Mouse (Mus musculus): ENCODE measurements at regions not wholly inside any gene's neighbourhood (a gene's known extent, or its start where the extent isn't known, plus 50 kb on each side); places are given as distances from the start of the nearest gene placed in this dataset.
"Not testable (repeated sequence)": the region's sequence is repeated elsewhere in the genome, so short reads cannot be mapped to it uniquely, and the experiment has no call there.

DNA sequence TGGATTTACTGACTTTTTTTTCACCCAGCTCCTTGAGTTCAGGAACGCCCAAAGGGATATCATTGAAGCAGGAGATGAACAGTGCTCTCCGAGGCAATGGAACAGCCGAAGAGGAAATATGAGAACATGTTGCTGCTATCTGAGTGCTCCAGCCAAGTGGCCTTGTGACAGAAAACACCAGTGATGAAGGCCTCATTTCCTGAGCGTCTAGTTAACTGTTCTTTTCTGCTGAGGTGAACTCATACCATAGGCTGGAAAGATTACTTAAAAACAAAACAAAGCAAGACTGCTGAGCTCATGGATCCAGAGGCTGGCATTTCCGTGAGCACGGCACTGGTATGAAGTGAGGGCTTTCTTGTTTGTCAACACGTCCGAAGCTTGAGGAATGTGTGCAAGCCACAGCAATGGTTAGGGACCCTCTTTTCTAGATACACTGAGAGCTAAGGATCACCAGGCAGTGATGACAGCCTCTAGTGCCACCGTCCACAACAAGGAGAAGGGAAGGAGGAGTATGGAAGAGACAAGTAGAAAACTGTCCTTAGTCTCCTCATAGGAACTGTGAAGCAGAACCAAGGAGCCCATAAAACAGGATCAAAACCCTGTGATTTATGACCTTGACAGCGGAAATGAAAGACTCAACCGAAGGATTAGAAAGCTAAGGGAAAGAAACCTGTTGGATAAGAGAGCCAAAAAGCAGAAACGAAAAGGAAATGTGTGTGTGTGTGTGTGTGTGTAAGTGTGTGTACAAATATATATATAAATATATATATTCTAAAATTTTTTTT lies 200.4 kb downstream of the Fam43a start:
- peak in 1 of 2 experiments; percentile 15 for DNase-seq

DNA sequence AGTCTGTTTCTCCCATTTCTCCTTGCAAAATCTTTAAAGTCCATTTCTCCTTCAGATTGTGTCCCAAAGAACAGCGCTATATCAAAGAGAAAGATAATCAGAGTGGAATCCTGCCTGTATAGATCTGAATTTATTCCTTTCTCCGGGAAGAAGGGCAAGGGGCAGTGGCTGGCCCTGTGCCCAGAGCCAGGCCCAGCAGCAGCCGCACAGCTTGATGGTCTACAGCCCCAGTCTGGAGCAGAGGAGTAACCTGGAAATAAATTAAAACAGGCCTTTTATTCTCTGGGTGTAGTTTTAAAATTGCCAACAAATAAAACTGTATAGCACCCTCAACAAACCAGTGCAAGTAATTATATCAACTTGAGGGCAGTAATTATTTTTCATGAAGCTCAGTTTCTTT lies 204.5 kb downstream of the Fam43a start:
- no peak for DNase-seq

DNA sequence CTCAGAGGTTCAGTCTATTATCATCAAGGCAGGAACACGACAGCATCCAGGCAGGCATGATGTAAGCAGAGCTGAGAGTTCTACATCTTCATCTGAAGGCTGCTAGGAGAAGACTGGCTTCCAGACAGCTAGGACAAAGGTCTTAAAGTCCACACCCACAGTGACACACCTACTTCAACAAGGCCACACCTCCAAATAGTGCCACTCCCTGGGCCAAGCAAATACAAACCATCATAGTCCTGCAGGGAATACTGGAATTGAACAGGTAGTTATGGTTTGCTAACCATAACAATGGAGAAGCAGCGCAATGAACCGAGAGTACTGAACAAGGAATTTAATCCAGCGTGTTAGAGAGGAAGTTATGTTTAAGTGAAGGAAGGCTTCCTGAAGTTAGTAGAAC lies 206.7 kb downstream of the Fam43a start:
- DNase-seq = not testable (repeated sequence)

- peak; percentile 28 to 48 for DNase-seq
Measured at GRCm38 (mm10) chr16:30818541-30819120, 219.1 kb downstream of the Fam43a start.

DNA sequence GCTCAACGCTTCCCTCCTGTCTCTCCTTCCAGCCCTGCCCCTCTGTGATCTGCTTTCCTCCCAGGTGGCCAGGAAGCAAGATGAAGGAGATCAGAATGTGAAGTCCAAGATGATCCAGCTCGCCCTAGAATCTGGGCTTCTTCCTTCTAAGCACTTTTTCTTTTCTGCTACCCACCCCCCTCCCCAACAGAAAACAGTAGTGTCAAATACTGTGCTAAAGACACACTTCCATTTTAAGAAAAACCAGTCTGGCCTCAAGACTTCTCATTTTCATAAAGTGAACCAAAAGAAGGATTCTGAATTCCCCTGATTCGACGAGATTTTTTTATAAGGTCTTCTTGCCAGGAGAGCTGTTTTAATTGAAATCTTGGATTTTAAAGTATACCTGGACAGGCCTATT lies 219.8 kb downstream of the Fam43a start:
- DNase-seq = no peak

DNA sequence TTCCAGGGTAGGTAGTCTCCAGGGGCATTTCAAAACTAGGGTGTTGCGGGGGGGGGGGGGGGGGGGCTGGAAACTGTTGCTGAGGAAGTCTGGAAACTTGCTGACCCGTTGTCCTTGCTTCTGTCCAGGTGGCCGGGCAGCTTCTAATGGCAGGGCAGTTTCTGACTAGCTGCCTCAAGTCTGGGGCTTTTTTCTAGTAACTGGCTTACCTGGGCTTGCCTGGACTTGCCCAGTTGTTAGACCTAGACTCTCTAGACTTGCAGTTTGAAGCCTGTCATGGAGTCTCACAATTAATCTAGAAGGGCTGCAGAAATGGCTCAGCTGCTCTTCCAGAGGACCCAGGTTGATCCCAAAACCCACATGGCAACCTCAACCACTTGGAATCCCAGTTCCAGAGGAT lies 220.7 kb downstream of the Fam43a start:
- no peak for DNase-seq

DNA sequence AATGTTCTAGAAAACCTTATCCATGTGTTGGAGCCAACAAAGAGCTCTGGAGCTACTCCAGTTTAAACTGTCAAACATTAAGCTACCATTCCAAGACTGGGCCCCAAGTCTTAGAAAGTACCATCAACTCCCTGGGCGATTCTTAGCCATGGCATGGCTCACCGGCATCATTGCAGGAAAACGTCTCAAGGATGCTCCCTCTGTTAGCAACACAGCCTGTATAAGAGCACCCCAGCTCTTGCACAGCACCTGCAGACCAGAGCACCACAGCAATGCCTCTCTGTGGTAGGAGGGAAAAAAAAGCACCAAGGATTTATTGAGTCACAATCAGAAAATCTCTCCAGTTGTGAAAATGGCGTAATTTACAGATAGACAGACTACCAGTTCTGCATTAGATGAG lies 221.2 kb downstream of the Fam43a start:
- no peak for DNase-seq

- peak; percentile 57 to 81 for DNase-seq
Measured at GRCm38 (mm10) chr16:30821191-30821910, 221.8 kb downstream of the Fam43a start.

- DNase-seq = peak; percentile 63 to 66
Measured at GRCm38 (mm10) chr16:30821911-30822578, 222.5 kb downstream of the Fam43a start.

DNA sequence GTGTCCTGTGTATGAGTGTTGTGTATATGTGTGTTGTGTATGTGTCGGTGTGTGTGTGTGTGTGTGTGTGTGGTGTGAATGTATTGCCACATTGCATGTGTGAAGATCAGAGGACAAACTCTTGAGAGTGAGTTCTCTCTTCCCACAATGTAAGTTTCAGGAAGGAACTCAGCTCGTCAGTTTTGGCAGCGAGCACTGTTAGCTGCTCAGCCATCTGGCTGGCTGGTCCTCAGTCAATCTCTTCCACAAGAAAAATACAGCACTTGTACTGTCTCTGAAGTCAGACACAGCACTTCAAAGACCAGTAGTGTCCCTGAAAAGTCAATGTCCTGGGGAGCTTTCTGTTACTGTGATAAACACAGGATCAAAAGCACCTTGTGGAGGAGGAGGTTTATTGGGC lies 226.6 kb downstream of the Fam43a start:
- peak; percentile 40 to 51 for DNase-seq

DNA sequence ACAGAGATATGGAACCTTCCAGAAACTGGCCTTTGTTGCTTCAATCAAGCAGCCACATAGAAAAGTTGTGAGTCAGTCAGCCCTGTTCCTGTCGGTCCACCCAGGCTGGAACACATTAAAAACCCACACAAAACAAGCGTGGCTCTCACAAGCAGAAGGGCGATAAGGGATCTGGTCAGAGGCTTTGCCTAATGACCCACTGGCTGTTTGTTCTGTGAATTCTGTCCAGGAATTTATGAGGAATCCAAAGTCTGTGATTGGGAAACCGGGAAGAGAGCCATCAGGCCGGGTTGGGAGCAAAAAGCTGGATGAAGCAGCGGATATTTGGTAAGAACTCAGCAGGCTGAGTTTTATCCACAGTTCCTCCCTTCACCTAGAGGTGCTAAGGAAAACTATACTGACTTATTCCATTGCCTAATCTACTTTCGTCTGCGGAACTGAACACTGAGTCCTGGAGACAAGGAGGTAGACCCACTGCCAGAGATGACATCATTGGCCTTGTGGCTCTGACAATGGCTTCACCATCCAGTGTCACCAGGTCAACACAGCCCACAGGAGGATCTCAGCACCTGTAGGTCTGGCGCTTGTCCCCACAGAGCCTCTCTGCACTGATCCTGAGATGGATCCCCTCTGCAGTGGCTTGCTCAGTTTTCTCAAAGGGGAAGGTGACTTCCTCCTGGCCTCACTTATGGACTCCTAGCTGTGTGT lies 228.5 kb downstream of the Fam43a start:
- DNase-seq = peak; percentile 7 to 26

- DNase-seq = no peak
Measured at GRCm38 (mm10) chr16:30834561-30834960, 235.0 kb downstream of the Fam43a start.

- peak in 1 of 2 experiments; percentile 7 for DNase-seq
Measured at GRCm38 (mm10) chr16:30835678-30836077, 236.2 kb downstream of the Fam43a start.

GRCm38 (mm10) chr16:30842831-30843230 lies 238.4 kb downstream of the Xxylt1 start:
- no peak for DNase-seq

DNA sequence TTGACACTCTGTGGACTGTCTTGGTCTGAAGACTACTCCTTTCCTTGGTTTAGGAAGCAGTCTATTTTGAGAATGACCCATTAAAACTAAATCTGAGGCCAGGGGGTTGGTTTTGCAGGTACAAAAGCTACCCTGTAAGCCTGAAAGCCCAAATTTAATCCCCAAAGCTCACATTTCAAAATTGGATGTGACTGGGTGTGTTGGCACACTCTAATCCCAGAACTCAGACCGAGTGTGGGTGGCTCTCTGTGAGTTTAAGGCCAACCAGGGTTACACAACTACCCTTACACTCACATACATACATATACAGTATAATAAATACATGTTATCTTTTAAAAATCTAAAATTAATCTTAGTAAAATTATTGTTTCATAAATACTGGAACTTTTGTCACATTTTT lies 228.6 kb downstream of the Xxylt1 start:
- no peak for DNase-seq

DNA sequence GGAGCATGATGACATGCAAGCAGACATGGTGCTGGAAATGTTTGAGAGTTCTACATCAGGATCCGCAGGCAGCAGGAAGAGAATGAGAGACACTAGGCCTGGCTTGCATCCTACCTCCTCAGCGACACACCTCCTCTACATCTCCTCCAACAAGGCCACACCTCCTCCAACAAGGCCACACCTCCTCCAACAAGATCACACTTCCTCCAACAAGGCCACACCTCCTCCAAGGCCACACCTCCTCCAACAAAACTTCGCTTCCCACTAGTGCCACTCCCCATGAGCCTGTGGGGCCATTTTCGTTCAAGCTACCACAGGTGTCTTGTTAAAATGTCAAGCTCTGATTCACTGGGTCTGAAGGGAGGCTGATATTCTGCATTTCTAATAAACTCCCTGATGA lies 226.5 kb downstream of the Xxylt1 start:
- no peak for DNase-seq

DNA sequence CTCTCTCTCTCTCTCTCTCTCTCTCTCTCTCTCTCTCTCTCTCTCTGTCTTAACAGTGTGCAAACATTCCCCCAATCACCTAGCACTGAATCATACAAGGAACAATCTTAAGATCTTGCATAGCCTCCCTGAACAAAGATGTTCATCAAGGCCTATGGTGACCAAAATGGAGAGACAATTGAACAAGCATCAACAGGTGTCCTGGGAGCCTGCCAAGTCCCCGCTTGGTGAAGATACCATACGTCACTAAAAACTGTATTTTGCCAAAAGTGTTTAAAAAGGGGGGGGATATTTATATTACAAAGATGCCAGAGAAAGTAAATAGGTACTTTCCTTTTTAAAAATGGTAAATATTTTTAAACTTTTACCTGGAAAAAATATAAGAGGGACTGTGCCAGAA lies 223.6 kb downstream of the Xxylt1 start:
- DNase-seq = no peak

DNA sequence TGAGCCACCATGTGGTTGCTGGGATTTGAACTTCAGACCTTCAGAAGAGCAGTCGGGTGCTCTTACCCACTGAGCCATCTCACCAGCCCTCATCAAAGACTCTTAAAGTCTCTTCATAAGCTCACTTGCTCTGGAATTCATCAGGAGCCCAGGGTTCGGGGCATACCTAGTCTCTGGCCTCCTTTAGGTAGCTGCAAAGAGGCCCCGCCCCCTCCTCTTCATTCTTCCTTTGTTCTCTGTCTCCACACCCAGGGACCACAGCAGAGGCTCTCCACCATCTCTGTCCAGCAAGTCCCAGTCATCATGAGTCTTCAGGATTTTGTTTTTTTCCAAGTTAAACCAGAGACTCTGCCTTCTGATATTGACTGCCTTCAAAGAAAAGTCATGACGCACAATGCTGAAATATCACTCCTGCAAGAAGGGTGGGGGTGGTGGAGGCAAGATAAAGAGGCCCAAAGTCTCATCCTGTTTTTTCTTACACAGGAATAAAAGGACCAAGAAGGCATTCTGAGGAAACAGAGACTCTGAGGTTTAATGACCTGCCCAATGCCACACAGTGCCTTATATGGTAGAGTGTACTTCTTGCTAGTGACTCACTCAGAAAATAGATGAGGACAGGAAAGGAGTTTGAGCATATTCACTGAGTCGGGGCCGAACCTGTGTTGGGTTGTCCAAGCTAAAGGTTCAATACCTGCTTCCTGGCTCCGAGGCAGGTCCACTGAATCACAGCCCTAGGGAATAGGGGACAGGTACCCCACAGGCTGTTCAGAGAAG lies 211.9 kb downstream of the Xxylt1 start:
- no peak for DNase-seq

DNA sequence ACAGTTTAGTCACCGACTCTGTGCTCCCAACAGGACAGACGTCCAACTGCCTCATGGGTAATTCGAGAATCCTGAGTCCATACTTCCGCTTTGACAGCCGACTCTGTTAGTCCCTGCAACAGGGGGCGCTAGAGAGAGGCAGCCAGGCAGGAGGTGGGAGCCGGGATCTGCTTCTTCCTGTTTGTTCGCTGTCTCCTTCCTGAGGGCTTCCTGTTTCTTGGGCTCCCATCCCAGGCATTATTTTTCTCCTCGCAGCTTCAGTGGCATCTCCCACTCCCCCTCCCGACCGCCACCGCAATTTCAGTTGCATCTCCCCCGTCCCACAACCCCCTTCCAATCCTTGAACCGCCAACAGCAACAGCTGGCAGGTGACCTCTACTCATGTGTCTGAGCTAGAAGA lies 211.1 kb downstream of the Xxylt1 start:
- DNase-seq = peak; percentile 63 to 79

DNA sequence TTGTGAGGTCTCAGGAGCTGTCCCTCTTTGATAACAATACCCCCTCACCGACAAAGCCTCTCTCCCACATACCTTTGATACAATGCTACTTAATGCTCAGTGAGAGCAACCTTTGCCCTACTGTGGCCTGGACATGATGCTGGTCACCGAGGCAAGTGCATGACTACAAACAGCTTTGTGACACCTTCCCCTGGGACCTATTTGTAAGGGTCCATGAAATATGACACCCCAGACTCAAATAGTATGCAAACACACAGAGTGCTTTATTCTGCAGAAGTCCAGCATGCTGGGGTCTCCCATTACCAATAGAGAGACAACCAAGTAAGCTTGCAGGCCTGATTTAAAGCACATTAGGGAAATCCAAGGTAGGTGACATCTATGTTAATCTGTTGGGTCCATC lies 210.6 kb downstream of the Xxylt1 start:
- DNase-seq = no peak

DNA sequence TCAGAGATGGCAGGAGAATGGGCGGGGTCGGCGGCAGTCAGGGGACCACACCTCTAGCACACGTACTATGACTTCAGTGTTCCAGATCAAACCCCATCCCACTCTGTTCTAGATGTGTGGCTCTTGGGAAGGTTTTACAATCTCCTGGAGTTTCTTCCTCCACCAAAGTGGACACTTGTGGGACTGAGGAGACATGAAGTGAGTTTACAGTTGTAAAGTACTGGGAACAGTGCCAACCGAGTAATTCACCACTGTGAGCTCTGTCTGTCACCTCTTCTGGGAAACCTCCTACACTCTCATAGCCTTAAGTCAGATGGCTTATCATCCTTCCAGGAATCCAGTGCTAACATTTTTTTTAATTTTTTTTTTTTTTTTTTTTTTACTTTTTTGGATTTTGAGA lies 209.1 kb downstream of the Xxylt1 start:
- DNase-seq = no peak
